ENCODE assay signal across 14 mouse cellular contexts in genomic region chr5:134963546-134963945, GRCm38 (mm10). TPM values are rescaled to one million over a fixed set of nuclear protein-coding genes. Genes with fewer than 3 reads are reported as not detected.
A peak's percentile ranks its signal among the peaks of the same experiment; 100 is the strongest.
DNase-seq lines count a peak whose midpoint lies in the region; ATAC-seq and TF ChIP-seq lines count a peak whose summit lies in the region.
"Had no signal": no experiment of that assay in that cellular context is flagged by ENCODE, and none has a peak within 500 bp of the region (broad histone marks: within the 10 kb centered on the region; RNA-seq: fewer than 3 reads in every experiment).

No protein-coding gene starts in this region.

- no peak for TF ChIP-seq POLR2A in embryonic fibroblast, embryonic 13.5 days (IDR thresholded peaks at IDR 0.05; ENCODE audit: low read depth, low read length)

- H3K27ac ChIP-seq in embryonic fibroblast, embryonic 13.5 days (ENCODE audit: insufficient read depth, low read length) = peak overlapping the region; percentile 59
- H3K27ac ChIP-seq: hindbrain, embryonic 14.5 days; left cerebral cortex, adult 2 months had no signal

- no peak for ATAC-seq in CD4-positive, CD25-positive, alpha-beta regulatory T cell, adult 4 months
- ATAC-seq: liver, postnatal 0 days had no signal

- DNase-seq in adrenal gland, postnatal 14 days = peak; percentile 26
- DNase-seq in adrenal gland, postnatal 25 days = no peak
- DNase-seq in kidney, postnatal 14 days = peak; percentile 70
- no peak for DNase-seq in kidney, adult 18-20 months
- DNase-seq in lung, postnatal 36 days = peak; percentile 81
- no peak for DNase-seq in layer of hippocampus, adult 9-11 months
- DNase-seq: cerebellum, adult 2 months; liver, postnatal 0 days had no signal

- H3K4me3 ChIP-seq in embryonic fibroblast, embryonic 13.5 days (ENCODE audit: insufficient read depth, low read length) = no peak overlapping the region
- H3K4me3 ChIP-seq: left cerebral cortex, adult 2 months had no signal

- no peak for TF ChIP-seq CTCF in embryonic fibroblast, embryonic 13.5 days (IDR thresholded peaks at IDR 0.05; ENCODE audit: borderline replicate concordance, insufficient read depth, low read length)

- H3K4me1 ChIP-seq in embryonic fibroblast, embryonic 13.5 days (ENCODE audit: control insufficient read depth, insufficient read depth, low read length) = peaks cover 13% of the 10 kb centered on the region; the same call in 1 of the 2 replicates

RNA-seq across cellular contexts. Expression of gene Cldn4, which starts 16.8 kb away (rescaled TPM):
- not detected in 2 replicates for total RNA-seq in adrenal gland, postnatal 14 days (2021)
- not detected in 2 replicates for total RNA-seq in adrenal gland, postnatal 25 days (2021)
- polyA plus RNA-seq in embryonic fibroblast, embryonic 13.5 days (2011; ENCODE audit: insufficient read length, low read depth, missing spikeins) = not detected in 2 replicates
- under 1 TPM in 1 of 2 experiments, not detected in 1; 0.40 TPM for polyA plus RNA-seq in CD4-positive, CD25-positive, alpha-beta regulatory T cell, adult 4 months (2017; shearing (Covaris generic))
- total RNA-seq: gastrocnemius, adult 18-20 months; left cerebral cortex, adult 2 months had no signal
- polyA plus RNA-seq: hindbrain, embryonic 14.5 days had no signal

RNA-seq across cellular contexts. Expression of gene Cldn3, which starts 22.5 kb away (rescaled TPM):
- 0.90 and 9.0 TPM in 2 replicates for total RNA-seq in adrenal gland, postnatal 14 days (2021)
- 1.0 and 2.2 TPM in 2 replicates for total RNA-seq in adrenal gland, postnatal 25 days (2021)
- not detected in 2 replicates for polyA plus RNA-seq in embryonic fibroblast, embryonic 13.5 days (2011; ENCODE audit: insufficient read length, low read depth, missing spikeins)
- not detected for polyA plus RNA-seq in CD4-positive, CD25-positive, alpha-beta regulatory T cell, adult 4 months (2017; shearing (Covaris generic))
- polyA plus RNA-seq: C2C12 had no signal

RNA-seq across cellular contexts. Expression of gene Mettl27, which starts 31.4 kb away (rescaled TPM):
- 24.5 and 28.5 TPM in 2 replicates for total RNA-seq in adrenal gland, postnatal 14 days (2021)
- 24.9 and 39.9 TPM in 2 replicates for total RNA-seq in adrenal gland, postnatal 25 days (2021)
- polyA plus RNA-seq in embryonic fibroblast, embryonic 13.5 days (2011; ENCODE audit: insufficient read length, low read depth, missing spikeins) = 4.1 and 4.2 TPM in 2 replicates
- 10 to 100 TPM; 11.4 to 16.7 TPM for polyA plus RNA-seq in CD4-positive, CD25-positive, alpha-beta regulatory T cell, adult 4 months (2017; shearing (Covaris generic))

RNA-seq across cellular contexts. Expression of gene Abhd11, which starts 45.4 kb away (rescaled TPM):
- 66.7 and 68.5 TPM in 2 replicates for total RNA-seq in adrenal gland, postnatal 14 days (2021)
- total RNA-seq in adrenal gland, postnatal 25 days (2021) = 54.5 and 61.8 TPM in 2 replicates
- polyA plus RNA-seq in embryonic fibroblast, embryonic 13.5 days (2011; ENCODE audit: insufficient read length, low read depth, missing spikeins) = 19.1 and 20.7 TPM in 2 replicates
- polyA plus RNA-seq in CD4-positive, CD25-positive, alpha-beta regulatory T cell, adult 4 months (2017; shearing (Covaris generic)) = 10 to 100 TPM; 64.3 to 80.5 TPM

RNA-seq across cellular contexts. Expression of gene Cldn13, which starts 48.2 kb away (rescaled TPM):
- total RNA-seq in adrenal gland, postnatal 14 days (2021) = 0.60 and 3.7 TPM in 2 replicates
- not detected in 2 replicates for total RNA-seq in adrenal gland, postnatal 25 days (2021)
- not detected in 2 replicates for polyA plus RNA-seq in embryonic fibroblast, embryonic 13.5 days (2011; ENCODE audit: insufficient read length, low read depth, missing spikeins)
- not detected for polyA plus RNA-seq in CD4-positive, CD25-positive, alpha-beta regulatory T cell, adult 4 months (2017; shearing (Covaris generic))
- total RNA-seq: gastrocnemius, adult 18-20 months; left cerebral cortex, adult 2 months had no signal
- polyA plus RNA-seq: C2C12; cerebellum, adult 2 months had no signal

Comparison
In these comparisons a context has a peak if more than half of its experiments do, and no peak if none do; other contexts are left out.
1. DNase-seq: peak in adrenal gland, postnatal 14 days (single experiment), kidney, postnatal 14 days (single experiment) and lung, postnatal 36 days (single experiment); none in adrenal gland, postnatal 25 days (single experiment), kidney, adult 18-20 months (single experiment) and layer of hippocampus, adult 9-11 months (single experiment).